Mouse (Mus musculus): ENCODE data around the gene Mau2. TPM values are rescaled to one million over a fixed set of nuclear protein-coding genes. Genes with fewer than 3 reads are reported as not detected.

Mau2 gene
- polyA plus RNA-seq, 1 experiment from 2014 or later = 50.5 TPM

DNA sequence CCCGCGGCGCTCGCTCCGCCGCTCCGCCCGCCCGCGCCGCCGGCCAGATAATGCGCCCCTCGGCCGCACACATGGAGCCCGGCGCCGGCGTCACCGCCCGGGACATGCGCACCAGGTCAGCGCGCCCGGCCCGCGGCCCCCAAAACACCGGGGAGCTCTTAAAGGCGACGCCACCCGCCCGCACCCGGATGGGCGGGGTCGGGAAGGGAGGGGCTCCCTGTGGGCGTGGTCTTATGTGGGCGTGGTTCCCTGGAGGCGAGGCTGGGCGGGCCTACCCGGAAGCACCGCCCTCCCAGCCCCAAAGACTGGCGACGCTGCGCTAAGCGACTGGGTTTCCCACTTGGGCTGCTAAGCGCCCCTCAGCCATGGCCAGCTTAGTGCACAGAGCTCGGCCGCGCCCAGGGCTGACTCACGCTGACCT, 68.3 kb downstream of the Mau2 start:
- peak; percentile 95 for DNase-seq (ENCODE audit: low spot score)

DNA sequence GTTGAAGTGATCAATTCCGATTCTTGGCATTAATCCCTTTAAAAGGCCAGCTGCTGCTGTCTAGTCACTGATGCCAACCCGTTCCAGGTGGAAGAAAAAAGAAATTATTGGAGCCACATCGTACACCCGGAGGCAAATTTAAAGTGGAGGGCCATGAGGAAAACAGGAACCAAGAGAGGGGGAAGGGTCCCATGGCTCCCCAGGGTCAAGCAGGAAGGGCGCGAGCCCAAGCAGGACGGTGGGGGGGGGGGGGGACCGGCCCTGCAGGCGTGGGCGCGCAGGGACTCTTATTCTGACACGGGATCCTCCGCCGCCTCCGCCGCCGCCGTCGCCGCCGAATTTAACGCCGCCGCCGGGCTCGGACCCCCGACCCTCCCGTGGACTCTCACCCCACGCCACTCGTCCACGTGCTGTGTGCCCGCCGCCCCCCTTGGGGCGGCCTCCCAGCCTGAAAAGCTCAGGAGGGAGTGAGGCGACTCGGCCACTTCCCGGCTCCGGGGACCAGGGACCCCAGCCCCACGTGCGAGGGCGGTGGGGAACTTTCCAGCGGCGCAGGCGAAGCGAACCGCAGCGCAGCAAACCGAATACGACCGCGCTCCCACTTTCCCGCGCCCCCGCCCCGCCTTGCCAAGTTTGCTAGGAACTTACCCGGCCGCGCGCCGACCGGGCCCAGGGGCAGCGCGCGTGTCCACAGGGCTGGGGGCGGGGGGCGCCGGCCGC, 68.9 kb downstream of the Mau2 start:
- no peak for DNase-seq (ENCODE audit: low spot score)

DNA sequence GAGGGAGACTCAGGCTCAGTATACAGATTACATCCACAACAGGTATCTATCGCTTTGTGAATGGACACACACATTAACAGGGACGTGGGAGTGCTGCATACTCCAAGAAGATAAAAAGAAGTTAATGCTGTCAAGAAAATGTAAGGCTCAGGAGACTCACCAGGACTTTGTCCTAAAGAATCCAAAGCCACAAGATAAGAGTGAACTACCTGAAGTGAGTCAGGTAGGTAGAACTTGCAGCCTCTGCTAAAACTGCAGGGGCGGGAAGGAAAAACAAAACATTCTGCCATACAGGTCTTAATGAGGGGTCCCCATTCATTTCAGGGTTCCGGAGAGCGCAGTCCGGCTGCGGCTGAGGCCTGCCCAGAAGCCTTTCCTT, 69.5 kb downstream of the Mau2 start:
- DNase-seq (ENCODE audit: low spot score) = no peak

GRCm38 (mm10) chr8:69970880-69971279, 71.7 kb downstream of the Mau2 start:
- DNase-seq (ENCODE audit: low spot score) = no peak

DNA sequence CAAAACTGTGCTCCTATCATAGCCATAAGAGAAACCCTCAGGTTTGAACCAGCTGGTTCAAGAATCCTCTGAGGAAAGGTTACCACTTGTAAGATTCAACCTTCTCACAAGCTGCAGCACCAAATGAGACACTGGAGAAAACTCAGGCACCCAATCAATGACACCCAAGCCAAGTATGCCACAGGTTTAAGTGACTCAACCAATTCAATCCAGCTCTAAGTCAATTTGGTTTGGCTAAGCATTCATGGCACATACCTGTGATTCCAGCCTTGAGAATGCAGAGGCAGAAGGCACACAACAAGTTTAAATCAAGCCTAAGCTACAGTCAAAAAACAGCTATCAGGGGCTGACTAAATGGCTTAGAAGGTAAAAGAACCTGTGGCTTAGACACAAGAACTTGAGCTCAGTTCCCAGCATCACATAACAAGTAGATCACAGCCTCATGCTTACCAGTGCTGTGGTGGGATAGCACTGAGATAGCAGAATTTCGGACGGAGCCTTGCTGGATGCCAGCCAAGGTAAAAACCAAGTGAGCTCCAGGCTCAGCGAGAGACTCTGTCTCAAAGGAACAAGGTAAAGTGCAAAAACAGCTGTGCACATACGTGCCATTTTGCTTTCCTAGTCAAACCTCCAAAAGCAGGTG, 75.1 kb downstream of the Mau2 start:
- DNase-seq (ENCODE audit: low spot score) = no peak

Other genes with a start within 250 kb of the Mau2 start
- gene Gmip, start 234.1 kb downstream of the Mau2 start, polyA plus RNA-seq (2015; fragmentation: Nextera tagmentation; extraction: Ambion mirVana) = 30.9 and 35.0 TPM in 2 replicates
- 0.31 and 0.53 TPM in 2 replicates for gene Lpar2, start 220.3 kb downstream of the Mau2 start, polyA plus RNA-seq (2015; fragmentation: Nextera tagmentation; extraction: Ambion mirVana)
- 15.1 and 18.3 TPM in 2 replicates for gene Pbx4, start 210.2 kb downstream of the Mau2 start, polyA plus RNA-seq (2015; fragmentation: Nextera tagmentation; extraction: Ambion mirVana)
- 0.09 and 0.16 TPM in 2 replicates for gene Cilp2, start 155.0 kb downstream of the Mau2 start, polyA plus RNA-seq (2015; fragmentation: Nextera tagmentation; extraction: Ambion mirVana)
- gene Tssk6, start 140.6 kb downstream of the Mau2 start, polyA plus RNA-seq (2015; fragmentation: Nextera tagmentation; extraction: Ambion mirVana) = 5.0 and 5.1 TPM in 2 replicates
- 228 and 241 TPM in 2 replicates for gene Ndufa13, start 140.2 kb downstream of the Mau2 start, polyA plus RNA-seq (2015; fragmentation: Nextera tagmentation; extraction: Ambion mirVana)
- 3.7 and 4.0 TPM in 2 replicates for gene Yjefn3, start 140.0 kb downstream of the Mau2 start, polyA plus RNA-seq (2015; fragmentation: Nextera tagmentation; extraction: Ambion mirVana)
- gene Gatad2a, start 46.4 kb downstream of the Mau2 start, polyA plus RNA-seq (2015; fragmentation: Nextera tagmentation; extraction: Ambion mirVana) = 60.6 and 60.8 TPM in 2 replicates
- gene Sugp1, start 79 bp upstream of the Mau2 start, polyA plus RNA-seq (2015; fragmentation: Nextera tagmentation; extraction: Ambion mirVana) = 40.7 and 44.3 TPM in 2 replicates
- 0.43 and 0.62 TPM in 2 replicates for gene Tm6sf2, start 30.2 kb upstream of the Mau2 start, polyA plus RNA-seq (2015; fragmentation: Nextera tagmentation; extraction: Ambion mirVana)
- 0.07 TPM in 1 of 2 replicates, not detected in the other for gene Hapln4, start 40.7 kb upstream of the Mau2 start, polyA plus RNA-seq (2015; fragmentation: Nextera tagmentation; extraction: Ambion mirVana)
- 0.03 and 0.05 TPM in 2 replicates for gene Ncan, start 78.1 kb upstream of the Mau2 start, polyA plus RNA-seq (2015; fragmentation: Nextera tagmentation; extraction: Ambion mirVana)
- 51.9 and 60.6 TPM in 2 replicates for gene Nr2c2ap, start 88.6 kb upstream of the Mau2 start, polyA plus RNA-seq (2015; fragmentation: Nextera tagmentation; extraction: Ambion mirVana)
- gene Rfxank, start 96.4 kb upstream of the Mau2 start, polyA plus RNA-seq (2015; fragmentation: Nextera tagmentation; extraction: Ambion mirVana) = 21.7 and 24.1 TPM in 2 replicates
- gene Borcs8, start 96.8 kb upstream of the Mau2 start, polyA plus RNA-seq (2015; fragmentation: Nextera tagmentation; extraction: Ambion mirVana) = 67.0 and 88.3 TPM in 2 replicates
- 7.5 and 9.8 TPM in 2 replicates for gene Mef2b, start 97.0 kb upstream of the Mau2 start, polyA plus RNA-seq (2015; fragmentation: Nextera tagmentation; extraction: Ambion mirVana)
- gene Tmem161a, start 129.6 kb upstream of the Mau2 start, polyA plus RNA-seq (2015; fragmentation: Nextera tagmentation; extraction: Ambion mirVana) = 41.5 and 44.1 TPM in 2 replicates
- 6.2 and 9.0 TPM in 2 replicates for gene Slc25a42, start 169.6 kb upstream of the Mau2 start, polyA plus RNA-seq (2015; fragmentation: Nextera tagmentation; extraction: Ambion mirVana)
- gene Sugp2, start 191.5 kb upstream of the Mau2 start, polyA plus RNA-seq (2015; fragmentation: Nextera tagmentation; extraction: Ambion mirVana) = 29.6 and 34.5 TPM in 2 replicates
- gene Armc6, start 191.7 kb upstream of the Mau2 start, polyA plus RNA-seq (2015; fragmentation: Nextera tagmentation; extraction: Ambion mirVana) = 17.9 and 18.4 TPM in 2 replicates
- 25.7 and 26.9 TPM in 2 replicates for gene Homer3, start 240.1 kb upstream of the Mau2 start, polyA plus RNA-seq (2015; fragmentation: Nextera tagmentation; extraction: Ambion mirVana)